Mouse (Mus musculus) lung, adult 2 months (tissue): ENCODE results near the gene Cacna1a.
A peak's percentile ranks its signal among the peaks of the same experiment; 100 is the strongest.

ENCODE experiments used
- CTCF ChIP-seq: fragments of 200-500 bp; IDR thresholded peaks from 2 replicates; pipeline ENCODE4 v1.5.1; 2011; ENCODE audit warnings: mild to moderate bottlenecking, low read length, control low read depth; ENCODE audit not compliant: insufficient read depth
- POLR2A ChIP-seq: fragments of 200-500 bp; IDR thresholded peaks from 2 replicates; pipeline ENCODE4 v1.6.1; 2011; ENCODE audit warnings: low read depth, mild to moderate bottlenecking, control low read depth, low read length, borderline replicate concordance; ENCODE audit errors: extremely low read depth

GRCm38 (mm10) chr8:84594099-84594780 lies 206.0 kb downstream of the Cacna1a start:
- TF ChIP-seq CTCF: peak; percentile 91
- no peak for TF ChIP-seq POLR2A
